Mouse (Mus musculus): ENCODE data around the gene Ass1. TPM values are rescaled to one million over a fixed set of nuclear protein-coding genes. Genes with fewer than 3 reads are reported as not detected.

Ass1 gene
- polyA plus RNA-seq, 1 experiment from 2014 or later: 24.1 TPM

- peaks cover 9% of the 10 kb centered on the region; the same call in 1 of the 2 replicates for H3K27me3 ChIP-seq (replicated peaks; ENCODE audit: control insufficient read depth, insufficient read depth, low read length)
- ATAC-seq (ENCODE audit: low read depth): peak; percentile 50
These were observed 827 bp downstream of the Ass1 start for GRCm38 (mm10) chr2:31470683-31471385.

GRCm38 (mm10) chr2:31471611-31472010 lies 1.6 kb downstream of the Ass1 start:
- 42% methylated on average over 6 of the region's 6 CpGs for WGBS
- H3K4me3 ChIP-seq (ENCODE audit: low read depth, low read length): no peak overlapping the region
- H3K27me3 ChIP-seq (replicated peaks; ENCODE audit: control insufficient read depth, insufficient read depth, low read length): peaks cover 9% of the 10 kb centered on the region; the same call in 1 of the 2 replicates
- no peak for DNase-seq (ENCODE audit: low spot score)
- ATAC-seq (ENCODE audit: low read depth): no peak
- H3K4me1 ChIP-seq (ENCODE audit: control insufficient read depth, insufficient read depth, low read length): peaks cover 8% of the 10 kb centered on the region; the same call in 1 of the 2 replicates
- H3K4me2 ChIP-seq (ENCODE audit: low read depth, low read length): no peak overlapping the region
- no peak overlapping the region for H3K9ac ChIP-seq (ENCODE audit: low read depth, low read length)
- H3K36me3 ChIP-seq (ENCODE audit: control insufficient read depth, insufficient read depth, low read length): no peaks in the 10 kb centered on the region
- no peaks in the 10 kb centered on the region; the same call in 1 of the 2 replicates for H3K9me3 ChIP-seq (ENCODE audit: control insufficient read depth, low read length)
- no peak overlapping the region for H3K27ac ChIP-seq (replicated peaks; ENCODE audit: low read depth, low read length)

More at GRCm38 (mm10) chr2:31470683-31471385, 827 bp downstream of the Ass1 start:
- H3K36me3 ChIP-seq (ENCODE audit: control insufficient read depth, insufficient read depth, low read length): no peaks in the 10 kb centered on the region
- H3K4me3 ChIP-seq (ENCODE audit: low read depth, low read length): peak overlapping the region; percentile 41
- no peaks in the 10 kb centered on the region; the same call in 1 of the 2 replicates for H3K9me3 ChIP-seq (ENCODE audit: control insufficient read depth, low read length)
- DNase-seq (ENCODE audit: low spot score): no peak
- peak overlapping the region; percentile 47 for H3K9ac ChIP-seq (ENCODE audit: low read depth, low read length)
- H3K4me1 ChIP-seq (ENCODE audit: control insufficient read depth, insufficient read depth, low read length): peaks cover 8% of the 10 kb centered on the region; the same call in 1 of the 2 replicates
- peak overlapping the region; percentile 79 for H3K4me2 ChIP-seq (ENCODE audit: low read depth, low read length)
- no peak overlapping the region for H3K27ac ChIP-seq (replicated peaks; ENCODE audit: low read depth, low read length)
- 6% methylated on average over 17 of the region's 19 CpGs for WGBS

DNA sequence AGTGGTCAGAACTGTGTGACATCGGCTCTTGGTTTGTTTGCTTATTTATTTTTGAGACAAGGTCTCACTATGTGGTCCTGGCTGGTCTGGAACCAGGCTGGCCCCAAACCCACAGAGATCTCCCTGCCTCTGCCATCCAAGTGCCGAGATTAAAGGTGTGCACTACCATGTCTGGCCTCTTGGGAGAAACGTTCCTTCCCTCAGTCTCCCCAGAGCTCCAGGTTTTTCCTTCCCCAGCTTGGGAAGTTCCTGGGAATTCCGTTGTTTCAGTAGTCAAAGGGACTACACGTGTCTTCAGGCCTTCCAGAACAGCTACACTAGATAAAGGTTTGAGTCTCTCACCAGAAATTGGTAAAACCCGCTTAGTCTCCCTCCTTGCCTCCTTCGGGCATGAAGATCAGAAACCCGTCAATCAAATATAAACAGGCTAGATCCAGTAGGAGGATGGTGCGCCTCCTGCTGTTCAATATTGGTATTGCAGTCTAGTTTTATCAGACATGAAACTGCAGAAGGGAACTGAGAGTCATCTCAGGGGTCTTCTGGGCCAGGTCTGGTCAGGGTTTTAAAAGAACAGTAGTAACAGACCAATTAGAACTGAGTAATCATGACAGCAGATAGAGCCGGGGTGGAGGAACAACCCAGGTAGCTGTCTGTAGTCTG lies 2.5 kb downstream of the Ass1 start:
- DNase-seq (ENCODE audit: low spot score) (no peak), ATAC-seq (ENCODE audit: low read depth) (no peak)
- no peaks in the 10 kb centered on the region; the same call in 1 of the 2 replicates for H3K9me3 ChIP-seq (ENCODE audit: control insufficient read depth, low read length)
- no peak overlapping the region for H3K4me3 ChIP-seq (ENCODE audit: low read depth, low read length)
- WGBS: 49% methylated on average over 10 of the region's 10 CpGs
- no peak overlapping the region for H3K4me2 ChIP-seq (ENCODE audit: low read depth, low read length)
- H3K9ac ChIP-seq (ENCODE audit: low read depth, low read length): no peak overlapping the region
- H3K27me3 ChIP-seq (replicated peaks; ENCODE audit: control insufficient read depth, insufficient read depth, low read length): peaks cover 9% of the 10 kb centered on the region; the same call in 1 of the 2 replicates
- H3K36me3 ChIP-seq (ENCODE audit: control insufficient read depth, insufficient read depth, low read length): no peaks in the 10 kb centered on the region
- no peak overlapping the region for H3K27ac ChIP-seq (replicated peaks; ENCODE audit: low read depth, low read length)
- peaks cover 10% of the 10 kb centered on the region; the same call in 1 of the 2 replicates for H3K4me1 ChIP-seq (ENCODE audit: control insufficient read depth, insufficient read depth, low read length)

DNA sequence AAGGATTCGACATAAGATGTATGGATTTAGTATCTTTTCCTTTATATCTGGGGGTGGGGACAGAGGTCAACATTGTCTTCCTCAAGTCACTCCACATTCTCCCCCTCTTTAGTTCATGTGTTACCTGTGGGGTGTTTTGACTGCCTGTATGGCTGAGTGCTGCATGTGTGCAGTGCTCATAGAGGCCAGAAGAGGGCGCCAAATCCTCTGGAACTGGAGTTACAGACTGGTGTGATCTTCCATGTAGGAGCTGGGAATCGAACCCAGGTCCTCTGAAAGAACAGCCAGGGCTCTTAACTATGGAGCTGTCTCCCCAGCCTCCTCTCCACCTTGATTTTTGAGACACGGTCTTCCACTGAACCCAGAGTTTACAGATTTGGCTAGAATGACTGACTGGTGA lies 3.9 kb downstream of the Ass1 start:
- H3K9me3 ChIP-seq (ENCODE audit: control insufficient read depth, low read length): no peaks in the 10 kb centered on the region; the same call in 1 of the 2 replicates
- no peaks in the 10 kb centered on the region for H3K36me3 ChIP-seq (ENCODE audit: control insufficient read depth, insufficient read depth, low read length)
- no peak overlapping the region for H3K27ac ChIP-seq (replicated peaks; ENCODE audit: low read depth, low read length)
- WGBS: 72% methylated on average over 4 of the region's 4 CpGs
- DNase-seq (ENCODE audit: low spot score) (no peak), ATAC-seq (ENCODE audit: low read depth) (no peak)
- H3K27me3 ChIP-seq (replicated peaks; ENCODE audit: control insufficient read depth, insufficient read depth, low read length): peaks cover 9% of the 10 kb centered on the region; the same call in 1 of the 2 replicates
- no peak overlapping the region for H3K4me3 ChIP-seq (ENCODE audit: low read depth, low read length)
- H3K9ac ChIP-seq (ENCODE audit: low read depth, low read length): no peak overlapping the region
- peaks cover 11% of the 10 kb centered on the region; the same call in 1 of the 2 replicates for H3K4me1 ChIP-seq (ENCODE audit: control insufficient read depth, insufficient read depth, low read length)
- no peak overlapping the region for H3K4me2 ChIP-seq (ENCODE audit: low read depth, low read length)

DNA sequence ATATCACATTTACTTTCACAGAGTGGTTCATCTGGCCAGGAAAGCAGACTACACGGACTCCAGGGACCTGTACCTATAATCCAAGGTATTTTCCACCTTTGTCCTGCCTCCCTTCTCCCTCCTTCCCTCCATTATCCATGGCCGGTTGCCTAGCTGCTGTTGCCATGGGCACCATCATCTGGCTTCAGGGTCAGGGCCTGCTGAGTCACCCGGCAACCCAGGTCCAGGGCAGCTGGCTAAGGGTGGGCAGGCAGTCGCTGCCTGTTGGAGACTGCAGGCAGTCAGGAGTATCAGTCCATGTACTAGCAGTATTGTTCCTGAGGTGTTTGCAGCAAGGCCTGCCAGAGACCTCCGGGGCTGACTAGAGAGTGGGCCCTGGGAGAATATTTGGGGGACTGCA lies 4.7 kb downstream of the Ass1 start:
- no peak for DNase-seq (ENCODE audit: low spot score)
- WGBS: 65% methylated on average over 4 of the region's 5 CpGs
- no peak overlapping the region for H3K27ac ChIP-seq (replicated peaks; ENCODE audit: low read depth, low read length)
- H3K4me3 ChIP-seq (ENCODE audit: low read depth, low read length): no peak overlapping the region
- no peaks in the 10 kb centered on the region for H3K36me3 ChIP-seq (ENCODE audit: control insufficient read depth, insufficient read depth, low read length)
- H3K9ac ChIP-seq (ENCODE audit: low read depth, low read length): no peak overlapping the region
- H3K9me3 ChIP-seq (ENCODE audit: control insufficient read depth, low read length): no peaks in the 10 kb centered on the region; the same call in 1 of the 2 replicates
- peaks cover 9% of the 10 kb centered on the region; the same call in 1 of the 2 replicates for H3K27me3 ChIP-seq (replicated peaks; ENCODE audit: control insufficient read depth, insufficient read depth, low read length)
- no peak overlapping the region for H3K4me2 ChIP-seq (ENCODE audit: low read depth, low read length)
- no peak for ATAC-seq (ENCODE audit: low read depth)
- H3K4me1 ChIP-seq (ENCODE audit: control insufficient read depth, insufficient read depth, low read length): peaks cover 7% of the 10 kb centered on the region; the same call in 1 of the 2 replicates

- Histone ChIP-seq H3K4me1 (ENCODE audit: control insufficient read depth, insufficient read depth, low read length) (0 out of 2 replicates have a peak, but pooled peaks cover 3% of the 10 kb centered on the region), H3K9me3 (ENCODE audit: control insufficient read depth, low read length) (no peaks in the 10 kb centered on the region; the same call in 1 of the 2 replicates), H3K27me3 (replicated peaks; ENCODE audit: control insufficient read depth, insufficient read depth, low read length) (peaks cover 4% of the 10 kb centered on the region; the same call in 1 of the 2 replicates), H3K9ac (ENCODE audit: low read depth, low read length) (no peak overlapping the region), H3K4me3 (ENCODE audit: low read depth, low read length) (no peak overlapping the region), H3K27ac (replicated peaks; ENCODE audit: low read depth, low read length) (no peak overlapping the region), H3K36me3 (ENCODE audit: control insufficient read depth, insufficient read depth, low read length) (no peaks in the 10 kb centered on the region), H3K4me2 (ENCODE audit: low read depth, low read length) (no peak overlapping the region)
- DNase-seq (ENCODE audit: low spot score) (no peak), ATAC-seq (ENCODE audit: low read depth) (0 out of 2 replicates have a peak, but pooled peaks have one; percentile 9)
- 68% methylated on average over 10 of the region's 10 CpGs for WGBS
These were observed 6.3 kb downstream of the Ass1 start for GRCm38 (mm10) chr2:31476107-31476820.

GRCm38 (mm10) chr2:31477234-31478161 lies 7.5 kb downstream of the Ass1 start:
- no peak overlapping the region for H3K4me3 ChIP-seq (ENCODE audit: low read depth, low read length)
- no peaks in the 10 kb centered on the region for H3K36me3 ChIP-seq (ENCODE audit: control insufficient read depth, insufficient read depth, low read length)
- no peak overlapping the region for H3K9ac ChIP-seq (ENCODE audit: low read depth, low read length)
- 0 out of 2 replicates have a peak, but pooled peaks cover 3% of the 10 kb centered on the region for H3K4me1 ChIP-seq (ENCODE audit: control insufficient read depth, insufficient read depth, low read length)
- peak; percentile 44; the same call in 1 of the 2 replicates for ATAC-seq (ENCODE audit: low read depth)
- 72% methylated on average over 12 of the region's 12 CpGs for WGBS
- H3K27ac ChIP-seq (replicated peaks; ENCODE audit: low read depth, low read length): no peak overlapping the region
- DNase-seq (ENCODE audit: low spot score): no peak
- no peak overlapping the region for H3K4me2 ChIP-seq (ENCODE audit: low read depth, low read length)
- H3K27me3 ChIP-seq (replicated peaks; ENCODE audit: control insufficient read depth, insufficient read depth, low read length): no peaks in the 10 kb centered on the region
- no peaks in the 10 kb centered on the region; the same call in 1 of the 2 replicates for H3K9me3 ChIP-seq (ENCODE audit: control insufficient read depth, low read length)
